Mouse (Mus musculus) mouse embryonic stem cell (cell line): Measurements from ENCODE around the gene Ttc22.

Experiments
- in situ Hi-C, 2 experiments: fragments of 300-500 bp; cut with MboI; formaldehyde crosslinking; loops; 1 replicate in 1 of 2; 3 replicates in 1 of 2; pipeline ENCODE4 v1.14.3; 2019 to 2020; ENCODE audit warnings: low sequenced_read_pairs in 2 of 2, low pct_unique_long_range_greater_than_20kb in 1 of 2, mixed read lengths in 1 of 2; ENCODE audit not compliant: unreplicated experiment in 1 of 2

The Ttc22 gene

DNA sequence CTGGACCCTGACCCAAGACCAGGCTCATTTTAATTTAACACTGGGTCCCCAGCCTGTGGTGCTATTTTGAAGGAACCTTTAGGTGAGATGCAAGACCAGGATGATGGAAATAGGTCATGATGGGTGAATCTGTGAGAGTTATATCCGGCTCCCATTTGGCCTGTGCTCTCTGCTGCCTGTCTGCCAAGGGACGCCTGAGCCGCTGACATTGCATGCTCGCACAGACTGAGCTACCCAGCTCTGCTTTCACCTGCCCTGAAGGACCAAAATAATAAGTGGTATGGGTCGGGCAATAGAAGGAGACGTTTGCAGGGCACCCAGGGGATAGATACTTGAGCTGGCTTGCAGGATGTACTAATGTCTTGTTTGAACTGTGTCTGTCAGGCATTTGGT, 22.0 kb downstream of the Ttc22 start:
- in situ Hi-C loops, result no loop called here

DNA sequence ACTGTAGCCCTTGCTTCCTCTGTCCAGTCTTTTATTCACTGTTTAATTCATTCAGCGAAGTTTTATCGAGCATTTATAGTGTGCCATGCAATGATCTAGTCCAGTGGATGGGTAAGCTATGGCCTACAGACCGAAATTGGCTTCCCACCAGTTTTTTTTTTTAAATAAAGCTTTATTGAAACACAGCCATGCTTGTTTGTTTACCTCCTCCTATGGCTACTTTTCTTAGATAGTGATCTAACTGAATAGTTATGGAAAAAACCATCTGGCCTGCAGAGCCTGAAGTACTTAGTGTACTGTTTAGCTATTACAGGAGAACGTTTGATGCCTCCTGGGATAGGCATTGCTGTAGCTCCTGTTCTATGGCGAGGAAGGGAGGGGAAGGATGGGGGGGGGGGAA, 23.6 kb downstream of the Ttc22 start:
- in situ Hi-C loops, result no loop called here

DNA sequence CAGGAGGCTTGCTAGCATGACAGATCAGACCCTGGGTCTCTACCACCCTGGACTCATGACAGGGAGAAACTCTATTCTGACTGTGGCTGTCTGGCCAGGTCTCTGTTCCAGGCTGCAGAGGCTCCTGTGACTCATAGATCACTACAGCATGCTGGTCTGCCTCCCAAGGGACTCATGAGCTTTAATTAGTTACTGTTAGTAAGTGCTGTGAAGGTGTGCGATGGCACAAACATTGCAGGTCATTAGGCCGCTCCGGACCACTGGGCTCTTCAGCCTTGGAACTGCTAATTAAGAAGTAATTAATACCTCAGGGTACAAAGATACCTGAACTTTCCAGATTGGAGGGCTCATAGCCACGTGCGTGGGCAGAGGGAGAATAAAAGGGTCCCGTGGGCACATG, 24.9 kb downstream of the Ttc22 start:
- in situ Hi-C loops, result no loop called here

DNA sequence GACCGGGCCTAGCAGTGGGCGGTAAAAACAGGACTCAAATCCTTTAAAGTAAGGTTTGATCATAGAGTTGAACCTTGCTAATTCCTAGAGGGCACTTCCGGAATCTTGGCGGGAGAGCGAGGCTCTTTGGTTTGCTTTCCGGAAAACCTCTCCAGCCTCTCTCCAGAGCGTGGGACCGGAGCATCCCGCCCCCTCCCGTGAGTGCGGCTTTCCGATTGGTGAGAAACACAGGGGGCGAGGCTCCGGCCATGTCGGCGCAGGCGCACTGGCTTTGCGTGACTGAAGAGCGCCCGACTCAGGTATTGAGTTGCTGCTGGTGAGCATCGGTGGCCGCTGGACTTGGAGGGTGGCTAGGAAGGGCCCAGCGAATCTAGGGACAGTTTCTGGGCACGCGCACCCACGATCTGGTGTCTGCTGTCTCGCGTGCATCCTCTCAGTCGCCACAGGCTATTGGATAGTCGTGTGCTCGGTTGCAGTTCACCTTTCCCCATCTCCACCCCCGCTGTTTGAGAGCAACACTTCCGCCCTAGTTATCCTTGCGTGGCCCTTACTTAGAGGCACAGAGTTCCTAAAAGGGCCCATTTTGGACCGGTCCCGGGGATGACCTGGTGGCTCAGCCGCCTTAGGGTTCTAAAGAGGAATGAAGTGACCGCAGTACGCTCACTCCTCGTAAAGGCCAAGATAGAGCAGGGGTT, 28.7 kb downstream of the Ttc22 start, which contains the start of gene Pars2:
Gene Pars2, plus strand, starts transcription at position 237 of the 695 bp plus-strand sequence.
- in situ Hi-C loops, result no loop called here

DNA sequence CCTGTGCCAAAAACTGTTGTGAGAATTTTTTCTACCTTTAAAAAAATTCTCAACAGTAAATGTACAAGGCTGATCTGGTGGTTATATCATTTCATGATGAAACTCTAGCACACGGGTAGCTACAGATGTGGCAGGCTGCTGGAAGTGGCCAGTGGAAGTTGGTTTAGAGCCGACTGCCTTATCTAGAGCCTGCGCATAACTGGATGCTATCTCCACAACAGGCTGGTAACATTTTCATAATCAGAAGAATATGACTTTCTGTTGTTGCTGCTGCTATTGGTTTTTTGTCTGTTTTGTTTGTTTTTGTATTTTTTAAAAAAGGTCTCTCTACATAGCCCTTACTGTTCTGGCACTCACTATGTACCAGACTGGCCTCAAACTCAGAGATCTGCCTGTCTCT, 30.3 kb downstream of the Ttc22 start:
- in situ Hi-C loops, result no loop called here

DNA sequence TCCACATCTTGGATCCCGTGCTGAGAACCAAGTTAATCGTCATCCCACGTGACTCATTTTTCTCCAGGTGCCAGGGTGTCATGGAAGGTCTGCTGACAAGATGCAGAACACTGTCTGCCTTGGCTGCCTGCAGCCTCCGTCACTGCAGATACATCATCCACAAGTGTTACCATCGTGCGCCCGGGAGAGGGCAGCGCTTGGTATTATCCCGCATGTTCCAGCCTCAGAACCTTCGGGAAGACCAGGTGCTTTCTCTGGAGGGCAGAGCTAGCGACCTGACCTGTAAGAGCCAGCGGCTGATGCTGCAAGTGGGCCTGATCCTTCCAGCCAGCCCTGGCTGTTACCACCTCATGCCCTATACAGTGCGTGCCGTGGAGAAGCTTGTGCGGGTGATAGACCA, 30.8 kb downstream of the Ttc22 start:
- in situ Hi-C loops, result no loop called here

DNA sequence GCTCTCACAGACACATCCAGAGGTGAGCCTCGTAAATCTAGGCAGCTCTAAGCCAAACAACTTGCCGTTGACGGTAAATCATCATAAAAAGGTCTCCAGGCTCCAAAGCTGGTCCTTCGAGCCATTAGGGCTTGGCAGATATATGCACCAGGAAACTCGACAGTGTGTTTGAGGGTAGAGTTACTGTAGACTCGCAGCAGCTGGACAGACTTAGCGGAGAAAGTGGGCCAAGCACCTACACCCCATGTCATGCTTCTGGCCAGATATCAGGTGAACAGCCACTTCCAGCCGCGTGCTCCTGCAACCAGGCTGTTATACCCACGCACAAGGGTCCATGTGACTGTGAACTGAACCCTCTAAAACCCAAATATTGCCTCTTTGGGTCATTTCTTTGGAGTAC, 33.4 kb downstream of the Ttc22 start:
- in situ Hi-C loops, result no loop called here

DNA sequence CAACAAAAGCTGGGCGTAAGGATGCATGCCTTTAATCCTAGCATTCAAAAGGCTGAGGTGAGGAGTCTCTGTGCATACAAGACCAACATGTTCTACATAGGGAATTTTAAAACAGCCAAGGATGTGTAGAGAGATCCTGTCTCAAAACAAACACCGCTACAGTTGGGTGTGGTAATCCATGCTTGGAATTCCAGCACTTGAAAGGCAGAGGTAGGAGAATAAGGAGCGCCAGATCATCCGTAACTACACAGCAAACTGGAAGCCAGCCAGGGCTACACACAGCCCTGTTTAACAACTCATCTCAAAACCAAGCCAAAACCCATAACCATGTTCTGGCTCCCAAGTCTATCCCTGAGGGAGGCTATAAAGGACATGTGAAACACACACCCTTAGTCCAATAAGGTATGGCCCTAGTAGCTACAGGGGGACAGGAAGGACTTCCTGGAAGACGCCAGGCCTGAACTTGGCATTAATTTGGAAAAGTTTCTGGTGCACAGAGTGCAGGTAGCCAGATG, 41.8 kb downstream of the Ttc22 start:
- in situ Hi-C loops, result no loop called here

DNA sequence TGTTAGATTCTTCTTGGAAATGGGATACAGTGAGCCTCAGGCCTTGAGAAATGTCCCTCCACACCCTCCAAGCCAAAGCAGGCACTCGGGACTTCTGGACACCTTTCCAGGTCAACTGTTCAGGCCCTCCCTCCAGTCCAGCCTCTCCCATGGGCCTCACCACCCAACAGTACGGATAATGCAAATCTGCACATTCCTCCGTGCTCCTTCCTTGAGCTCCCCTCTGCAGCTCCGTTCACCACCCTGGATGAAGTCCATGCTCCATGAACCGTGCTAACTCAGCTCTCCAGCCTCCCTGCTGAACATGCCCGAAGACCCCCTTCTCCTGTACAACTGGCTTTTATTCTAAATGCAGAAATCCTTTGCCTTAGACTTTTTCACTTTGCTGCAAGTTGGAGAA, 42.5 kb downstream of the Ttc22 start:
- in situ Hi-C loops, result no loop called here

DNA sequence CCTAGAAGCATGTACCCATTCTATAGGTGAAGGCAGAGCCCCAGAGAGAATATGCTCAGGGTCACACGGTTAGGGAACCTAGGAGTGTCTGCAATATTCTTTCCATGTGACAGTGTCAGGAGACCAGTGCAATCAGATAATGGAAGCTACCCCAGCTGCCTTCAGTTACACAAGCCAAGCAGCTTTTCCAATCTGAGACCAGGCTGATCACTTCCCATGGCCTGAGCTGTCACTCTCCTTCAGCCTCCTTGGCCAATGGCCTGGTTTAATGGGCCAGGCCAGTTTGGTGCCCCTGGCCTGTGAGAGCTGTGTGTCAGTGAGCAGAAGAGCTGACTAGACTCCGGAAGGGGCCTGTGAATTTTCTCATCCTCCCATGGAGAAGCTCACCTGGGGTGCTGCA, 43.0 kb downstream of the Ttc22 start:
- in situ Hi-C loops, result no loop called here

DNA sequence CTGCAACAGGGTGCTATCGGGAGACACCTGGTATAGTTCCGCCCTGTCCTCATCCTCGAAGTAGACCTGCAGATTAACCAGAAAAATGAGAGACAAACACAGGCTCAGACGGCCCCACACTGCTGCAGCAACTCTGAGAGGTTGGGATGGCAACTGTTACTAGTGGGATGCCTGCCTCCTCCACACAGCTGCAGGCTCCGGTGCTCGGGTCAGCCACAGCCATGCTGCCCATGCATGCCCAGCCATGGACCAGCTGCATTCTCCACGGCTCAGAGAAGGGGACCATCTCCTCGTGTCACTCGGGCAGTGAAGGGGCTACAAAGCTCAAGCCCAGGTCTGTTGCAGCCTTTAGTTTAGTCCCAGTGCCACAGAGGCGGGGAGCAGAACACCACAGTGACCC, 43.4 kb downstream of the Ttc22 start:
- in situ Hi-C loops, result no loop called here

DNA sequence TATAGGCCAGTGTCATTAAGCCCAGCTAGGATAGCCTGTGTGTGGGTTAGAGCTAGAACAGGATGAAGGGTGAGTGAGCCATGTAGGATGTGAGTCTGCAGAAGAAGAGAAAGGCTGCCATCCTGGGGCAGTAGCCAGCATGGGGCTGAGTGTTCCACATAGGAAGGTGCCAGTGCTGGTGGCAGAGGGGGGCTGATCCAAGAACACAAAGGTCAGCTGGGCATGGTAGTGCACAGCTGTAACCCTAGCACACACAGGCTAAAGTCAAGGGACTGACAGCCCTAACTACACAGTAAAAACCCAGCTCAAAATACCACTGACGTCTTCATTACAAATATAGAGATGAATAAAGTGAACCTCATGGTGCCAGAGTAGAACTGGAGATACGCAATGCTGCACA, 44.3 kb downstream of the Ttc22 start:
- in situ Hi-C loops, result no loop called here

DNA sequence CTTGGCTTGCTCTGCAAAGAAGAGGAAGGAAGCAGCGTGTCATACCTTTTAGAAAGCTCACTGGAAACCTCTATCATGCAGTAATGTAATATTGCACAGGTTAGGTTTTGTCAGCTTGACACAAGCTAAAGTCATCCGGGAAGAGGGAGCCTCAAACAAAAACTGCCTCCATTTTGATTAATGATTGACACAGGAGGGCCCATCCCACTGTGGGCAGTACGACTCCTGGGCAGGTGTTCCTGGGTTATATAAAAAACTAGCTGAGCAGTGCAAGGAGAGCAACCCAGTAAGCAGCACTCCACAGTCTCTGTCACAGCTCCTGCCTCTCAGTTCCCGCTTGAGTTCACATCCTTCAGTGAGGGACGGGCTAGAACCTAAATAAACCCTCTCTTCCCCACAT, 54.5 kb downstream of the Ttc22 start:
- in situ Hi-C loops, result no loop called here

DNA sequence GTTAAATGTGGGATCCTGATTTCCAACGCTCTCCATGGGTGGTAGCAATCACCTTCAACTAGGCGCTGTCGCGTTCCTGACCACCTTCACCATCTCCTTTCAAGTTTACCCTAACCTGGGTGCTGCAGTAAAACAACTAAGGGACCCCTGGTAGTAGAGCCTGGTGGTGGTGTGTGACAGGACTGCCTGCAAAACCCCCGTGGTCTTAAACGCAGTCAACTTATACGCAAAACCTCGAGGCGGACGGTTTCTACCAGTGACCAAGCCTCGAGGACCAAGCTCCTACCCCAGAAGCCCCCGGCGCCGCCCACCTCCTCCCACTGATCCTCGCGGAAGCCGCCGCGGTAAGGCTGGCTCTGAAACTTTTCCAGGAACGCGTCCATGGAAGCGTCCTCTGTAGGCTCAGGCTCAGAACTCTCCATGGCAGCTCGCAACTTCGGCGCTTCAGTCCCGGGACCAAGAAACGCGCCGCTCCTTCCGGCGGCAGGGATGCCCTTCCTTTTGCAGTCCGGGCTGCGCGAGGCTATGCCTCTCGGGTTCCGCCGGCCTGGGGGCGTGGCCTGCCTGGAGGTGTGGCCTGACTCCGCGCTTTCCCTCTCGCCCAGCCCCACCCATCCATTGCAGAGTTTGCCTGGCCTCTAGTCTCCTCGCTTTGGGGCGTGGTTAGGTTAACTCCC, 56.3 kb downstream of the Ttc22 start, which contains the start of gene Ttc4:
Gene Ttc4, minus strand, starts transcription at position 503 of the 677 bp plus-strand sequence.
- in situ Hi-C loops, result no loop called here

DNA sequence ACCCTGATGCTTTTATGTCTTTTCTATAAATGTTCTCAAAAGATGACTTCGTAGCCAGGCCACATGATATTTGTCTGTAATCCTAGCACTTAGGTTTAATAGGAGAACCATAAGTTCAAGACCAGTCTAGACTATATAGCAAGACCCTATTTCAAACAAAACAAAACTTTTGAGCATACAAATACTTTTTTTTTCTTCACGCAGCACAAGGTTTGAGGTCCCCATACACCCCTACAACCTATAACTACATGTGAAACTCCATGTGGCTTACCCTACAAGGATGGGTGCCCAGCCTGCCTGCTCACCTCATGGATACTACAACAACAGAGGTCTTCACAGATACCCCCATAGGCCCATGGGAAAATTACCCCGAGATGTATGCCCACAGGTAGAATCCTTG, 56.9 kb downstream of the Ttc22 start:
- in situ Hi-C loops, result no loop called here

DNA sequence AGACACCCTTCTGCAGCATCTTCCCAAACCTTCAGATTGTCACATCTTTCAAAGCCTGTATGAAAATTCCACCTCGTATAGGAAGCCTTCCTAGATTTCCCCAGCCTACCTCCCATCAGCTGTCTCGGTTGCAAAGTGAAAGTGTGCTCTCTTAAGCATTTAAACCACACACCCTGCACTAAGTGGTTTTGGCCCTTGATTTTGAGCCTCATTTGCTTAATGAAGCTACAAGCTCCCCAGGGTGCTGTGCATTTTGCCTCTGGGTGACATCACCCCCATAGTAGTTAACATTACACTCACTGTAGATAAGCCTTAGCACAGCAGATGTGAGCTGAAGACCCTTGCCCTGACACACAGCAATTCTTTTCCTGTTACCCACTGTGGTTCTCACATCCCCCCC, 58.7 kb downstream of the Ttc22 start:
- in situ Hi-C loops, result no loop called here

DNA sequence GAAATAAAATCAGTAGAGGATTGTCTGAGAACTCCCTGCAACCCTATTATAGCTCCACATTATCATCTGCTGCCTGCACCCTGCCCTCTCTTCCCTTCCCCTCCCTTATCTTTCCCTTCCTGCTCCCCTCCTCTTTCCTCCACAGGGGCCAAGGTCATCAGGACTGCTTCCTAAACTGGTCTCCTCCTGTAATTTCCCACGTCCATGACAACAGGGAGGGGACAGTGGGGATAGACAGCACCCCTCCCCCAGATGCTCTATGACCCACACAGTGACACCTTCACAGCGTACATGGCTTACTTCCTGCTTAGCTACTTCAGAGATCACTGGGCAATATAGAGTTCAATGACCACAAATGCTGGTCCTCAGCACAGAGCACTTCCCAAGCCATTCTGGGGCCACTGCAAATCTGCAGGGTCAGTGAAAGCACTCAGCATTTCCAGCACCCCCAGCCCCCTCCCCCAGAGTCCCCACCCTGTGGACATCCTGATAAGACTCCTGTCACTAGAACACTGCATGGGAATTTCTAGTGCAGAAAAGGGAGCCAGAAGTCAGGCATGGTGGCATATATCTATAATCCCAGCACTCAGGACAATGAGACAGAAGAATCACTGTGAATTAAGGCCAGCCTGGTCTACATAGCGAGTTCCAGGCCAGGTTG, 66.5 kb downstream of the Ttc22 start:
- in situ Hi-C loops, result no loop called here
